Mouse (Mus musculus) cortical plate, adult 2 months (tissue): ENCODE results near the gene Hnrnpa2b1. TPM values are rescaled to one million over a fixed set of nuclear protein-coding genes. Genes with fewer than 3 reads are reported as not detected.
"Not testable (repeated sequence)": the region's sequence is repeated elsewhere in the genome, so short reads cannot be mapped to it uniquely, and the experiment has no call there.

ENCODE experiments used
- H3K27ac ChIP-seq: fragments of 200-500 bp; 2 replicates; pipeline ENCODE4 v1.5.1; 2012; ENCODE audit warnings: low read length, control low read depth, inconsistent platforms; ENCODE audit not compliant: insufficient read depth
- H3K4me1 ChIP-seq: fragments of 200-500 bp; 2 replicates; pipeline ENCODE4 v1.6.1; 2011; ENCODE audit warnings: low read length; ENCODE audit not compliant: control insufficient read depth, insufficient read depth
- H3K4me3 ChIP-seq: fragments of 200-500 bp; 2 replicates; pipeline ENCODE4 v1.5.1; 2011; ENCODE audit warnings: mild to moderate bottlenecking, low read length, control low read depth; ENCODE audit not compliant: insufficient read depth
- CTCF ChIP-seq: fragments of 200-500 bp; IDR thresholded peaks from 2 replicates; pipeline ENCODE4 v1.5.1; 2011; ENCODE audit warnings: mild to moderate bottlenecking, control low read depth, low read length; ENCODE audit not compliant: insufficient read depth; ENCODE audit errors: extremely low read depth
- POLR2A ChIP-seq: fragments of 200-500 bp; IDR thresholded peaks from 2 replicates; pipeline ENCODE4 v1.6.1; 2011; ENCODE audit warnings: mild to moderate bottlenecking, low read length, control low read depth; ENCODE audit not compliant: insufficient read depth; ENCODE audit errors: extremely low read depth
- polyA plus RNA-seq: library from polyadenylated mRNA; depleted of rRNA; stranded (reverse); fragments of >200 nt; gene quantifications from 2 replicates; pipeline ENCODE4 v1.2.3, GENCODE M21; 2012

Gene Hnrnpa2b1
- polyA plus RNA-seq, 1 experiment, result 529 TPM

DNA sequence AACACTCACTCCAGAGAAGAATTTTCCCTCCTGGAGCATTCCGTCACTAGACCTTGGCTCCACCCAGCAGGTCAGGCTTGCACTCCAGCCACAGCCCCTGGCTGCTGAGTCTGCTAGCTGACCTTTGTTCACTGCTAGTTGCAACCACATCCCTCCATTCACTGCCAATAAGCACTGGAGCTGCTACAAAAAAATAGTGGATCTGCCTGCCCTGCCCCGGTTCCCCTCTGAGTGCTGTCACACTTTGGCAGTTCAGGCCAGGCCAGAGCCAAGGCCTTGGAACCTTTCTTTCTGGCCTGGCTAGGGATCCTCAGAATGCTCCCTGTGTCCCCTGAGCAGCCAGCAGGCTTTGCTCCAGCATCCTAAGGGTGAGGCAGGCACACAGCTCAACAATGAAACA, 20.1 kb upstream of the Hnrnpa2b1 start:
- Histone ChIP-seq H3K4me3 (no peak overlapping the region), H3K4me1 (no peaks in the 10 kb centered on the region), H3K27ac (no peak overlapping the region)
- TF ChIP-seq POLR2A, result no peak
- TF ChIP-seq CTCF, result no peak

DNA sequence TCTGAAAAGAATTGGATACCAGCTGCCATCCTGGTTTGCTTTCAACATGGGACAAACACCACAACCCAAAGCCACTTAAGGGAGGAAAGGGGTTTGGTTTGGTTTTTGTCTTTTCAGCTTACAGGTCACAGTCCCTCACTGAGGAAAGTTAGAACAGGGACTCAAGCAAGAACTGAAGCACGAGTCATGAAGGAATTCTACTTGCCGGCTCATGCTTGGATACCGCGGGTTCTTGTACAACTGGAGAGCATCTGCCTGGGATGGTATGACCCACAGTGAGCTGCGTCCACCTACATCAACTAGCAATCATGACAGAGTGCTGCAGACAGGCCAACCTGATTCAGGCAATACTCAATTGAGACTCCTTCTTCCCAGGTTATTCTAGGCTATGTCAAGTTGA, 17.0 kb upstream of the Hnrnpa2b1 start:
- Histone ChIP-seq H3K27ac (no peak overlapping the region), H3K4me1 (no peaks in the 10 kb centered on the region), H3K4me3 (no peak overlapping the region)
- TF ChIP-seq POLR2A (no peak), CTCF (no peak)

DNA sequence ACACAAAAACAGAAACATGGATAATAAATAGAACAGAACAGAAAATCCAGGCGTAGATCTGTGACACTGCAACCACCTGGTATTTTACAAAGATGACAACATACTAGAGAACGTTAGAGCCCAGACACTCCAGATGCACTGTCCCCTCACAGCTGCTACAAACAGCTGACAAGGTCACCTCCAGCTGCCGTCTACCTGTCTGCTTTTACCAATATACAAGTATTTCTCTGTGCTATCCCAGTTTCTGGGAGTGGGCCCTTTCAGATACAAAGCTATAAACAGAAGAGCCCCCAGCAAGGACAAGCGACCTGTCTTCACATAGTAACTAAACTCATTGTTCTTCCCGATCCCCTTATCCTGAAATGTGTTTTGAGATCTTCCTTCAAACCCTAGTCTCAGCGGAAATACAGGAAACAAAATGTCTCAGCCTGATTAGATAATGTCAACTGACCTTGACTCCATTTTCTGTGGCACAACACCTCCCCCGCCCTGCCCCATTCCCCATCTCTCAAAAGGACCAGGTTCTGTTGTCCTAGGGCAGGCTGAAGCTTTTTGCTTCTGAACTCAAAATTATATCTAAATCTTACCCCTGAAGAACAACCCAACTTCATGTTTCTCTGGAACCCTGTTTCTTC, 16.5 kb upstream of the Hnrnpa2b1 start:
- TF ChIP-seq POLR2A (no peak), CTCF (no peak)
- Histone ChIP-seq H3K27ac (no peak overlapping the region), H3K4me3 (no peak overlapping the region), H3K4me1 (no peaks in the 10 kb centered on the region)

GRCm38 (mm10) chr6:51485646-51486045, 16.0 kb upstream of the Hnrnpa2b1 start:
- Histone ChIP-seq H3K4me1 (no peaks in the 10 kb centered on the region), H3K4me3 (no peak overlapping the region), H3K27ac (no peak overlapping the region)
- TF ChIP-seq POLR2A (no peak), CTCF (no peak)

GRCm38 (mm10) chr6:51484556-51484955, 14.9 kb upstream of the Hnrnpa2b1 start:
- H3K4me3 ChIP-seq, H3K27ac ChIP-seq, H3K4me1 ChIP-seq: not testable (repeated sequence)

- no peaks in the 10 kb centered on the region for H3K4me1 ChIP-seq
- no peak for TF ChIP-seq CTCF
- no peak for TF ChIP-seq POLR2A
These were observed 14.2 kb upstream of the Hnrnpa2b1 start for GRCm38 (mm10) chr6:51483861-51484260.

DNA sequence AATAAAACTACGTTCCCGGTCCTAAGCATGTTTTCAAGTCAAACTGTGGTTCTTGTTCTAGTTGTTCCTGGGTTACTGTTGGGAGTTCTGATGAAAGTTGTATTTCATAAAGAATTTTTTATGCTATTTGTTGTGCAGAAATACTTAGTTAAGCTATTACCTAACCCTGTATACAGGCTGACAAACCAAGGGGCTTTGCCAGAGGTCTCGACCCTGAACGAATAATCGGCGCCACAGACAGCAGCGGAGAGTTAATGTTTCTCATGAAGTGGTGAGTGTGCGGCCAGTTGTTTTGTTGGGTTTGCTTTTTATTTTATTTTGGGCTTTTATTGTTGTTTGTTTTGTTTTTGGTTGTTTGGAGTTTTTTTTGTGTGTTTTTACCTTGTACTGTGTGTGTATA, 11.9 kb upstream of the Hnrnpa2b1 start:
- H3K27ac ChIP-seq, result no peak overlapping the region
- H3K4me1 ChIP-seq, result no peaks in the 10 kb centered on the region
- no peak overlapping the region for H3K4me3 ChIP-seq
- no peak for TF ChIP-seq CTCF
- TF ChIP-seq POLR2A, result no peak

More at GRCm38 (mm10) chr6:51483861-51484260, 14.2 kb upstream of the Hnrnpa2b1 start:
- Histone ChIP-seq H3K27ac (no peak overlapping the region), H3K4me3 (no peak overlapping the region)

GRCm38 (mm10) chr6:51479136-51479731, 9.5 kb upstream of the Hnrnpa2b1 start:
- no peaks in the 10 kb centered on the region for H3K4me1 ChIP-seq
- no peak for TF ChIP-seq CTCF
- TF ChIP-seq POLR2A, result no peak
- no peak overlapping the region for H3K4me3 ChIP-seq
- H3K27ac ChIP-seq, result no peak overlapping the region

- no peak for TF ChIP-seq CTCF
- TF ChIP-seq POLR2A, result no peak
- no peak overlapping the region for H3K27ac ChIP-seq
These were observed 2.5 kb upstream of the Hnrnpa2b1 start for GRCm38 (mm10) chr6:51472213-51472612.

DNA sequence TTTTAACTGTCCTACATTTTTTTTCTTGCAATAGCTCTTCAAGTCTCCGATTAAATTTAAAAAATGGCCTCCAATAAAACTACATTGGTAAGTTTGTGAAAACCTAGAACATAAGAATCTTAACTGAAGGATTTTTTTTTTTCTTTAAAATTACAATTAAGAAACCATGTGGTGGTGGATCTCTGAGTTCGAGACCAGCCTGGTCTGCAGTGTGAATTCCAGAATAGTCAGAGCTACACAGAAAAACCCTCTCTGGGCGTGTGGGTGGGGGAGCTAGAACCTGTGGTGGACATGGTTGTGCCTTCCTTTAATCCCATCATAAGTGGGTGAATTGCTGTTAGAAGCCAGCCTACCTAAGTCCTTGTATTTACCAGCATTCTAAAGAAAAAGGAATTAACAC, 2.1 kb upstream of the Hnrnpa2b1 start:
- Histone ChIP-seq H3K27ac (no peak overlapping the region), H3K4me1 (peaks cover 3% of the 10 kb centered on the region), H3K4me3 (peak overlapping the region; percentile 66; the same call in 1 of the 2 replicates)
- TF ChIP-seq POLR2A (no peak), CTCF (no peak)

More at GRCm38 (mm10) chr6:51472213-51472612, 2.5 kb upstream of the Hnrnpa2b1 start:
- H3K4me1 ChIP-seq, result peaks cover 2% of the 10 kb centered on the region; the same call in 1 of the 2 replicates
- peak overlapping the region; percentile 66; the same call in 1 of the 2 replicates for H3K4me3 ChIP-seq
